Mouse (Mus musculus): ENCODE data around the gene Foxp4. TPM values are rescaled to one million over a fixed set of nuclear protein-coding genes. Genes with fewer than 3 reads are reported as not detected.

Foxp4 gene
- polyA plus RNA-seq, 1 experiment from 2014 or later = 43.3 TPM

DNA sequence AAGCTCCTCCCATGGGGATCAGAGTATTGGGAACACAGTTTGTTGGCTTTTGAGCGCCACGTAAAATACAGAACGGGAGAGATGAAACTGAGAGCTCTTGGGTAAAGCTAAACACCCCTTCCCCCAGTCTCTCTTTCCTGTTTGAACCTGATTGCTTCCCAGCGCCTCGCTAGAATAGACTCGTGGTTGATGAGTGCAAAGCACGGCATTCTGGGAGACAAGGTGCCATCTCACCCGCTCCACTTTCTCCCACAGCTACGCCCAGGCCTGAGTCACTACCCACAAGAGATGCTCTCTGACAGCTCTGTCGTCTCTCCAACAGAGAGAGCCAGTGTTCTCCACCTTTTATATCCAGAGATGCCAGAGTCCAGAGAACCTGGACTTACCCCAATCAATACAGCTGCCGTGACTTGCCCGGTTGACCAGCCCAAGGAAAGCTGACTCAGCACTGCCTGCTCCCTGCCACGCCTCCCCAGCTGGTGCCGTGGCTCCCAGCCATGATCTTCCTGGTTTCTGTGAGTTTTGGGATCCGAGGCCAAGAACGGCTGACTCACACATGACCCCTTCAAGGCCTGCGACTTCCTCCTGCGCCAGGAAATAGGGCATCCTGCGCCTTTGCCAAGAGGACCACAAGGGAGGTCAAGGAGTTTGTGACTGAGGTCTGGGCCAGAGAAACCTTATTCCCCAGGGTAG is 82.4 kb downstream of the Foxp4 start:
- no peak overlapping the region for H3K27ac ChIP-seq
- 0 out of 2 replicates have a peak, but pooled peaks cover 3% of the 10 kb centered on the region for H3K27me3 ChIP-seq (replicated peaks)
- ATAC-seq (replicated peaks) = no peak
- 81% methylated on average over 19 of the region's 19 CpGs for WGBS
- no peak overlapping the region for H3K4me3 ChIP-seq
- H3K9ac ChIP-seq = no peak overlapping the region
- no peaks in the 10 kb centered on the region for H3K9me3 ChIP-seq
- H3K36me3 ChIP-seq (replicated peaks) = no peaks in the 10 kb centered on the region
- no peaks in the 10 kb centered on the region for H3K4me1 ChIP-seq
- H3K4me2 ChIP-seq = no peak overlapping the region

- ATAC-seq (replicated peaks) = no peak
Measured at GRCm38 (mm10) chr17:47841521-47841920, 82.9 kb downstream of the Foxp4 start.

GRCm38 (mm10) chr17:47837808-47838207 is 86.6 kb downstream of the Foxp4 start:
- no peaks in the 10 kb centered on the region for H3K36me3 ChIP-seq (replicated peaks)
- no peak overlapping the region for H3K4me3 ChIP-seq
- WGBS = 53% methylated on average over 6 of the region's 6 CpGs
- no peak overlapping the region for H3K27ac ChIP-seq
- H3K4me1 ChIP-seq = peaks cover 15% of the 10 kb centered on the region
- no peak overlapping the region for H3K4me2 ChIP-seq
- no peak overlapping the region for H3K9ac ChIP-seq
- ATAC-seq (replicated peaks) = no peak
- H3K9me3 ChIP-seq = no peaks in the 10 kb centered on the region
- peaks cover 33% of the 10 kb centered on the region for H3K27me3 ChIP-seq (replicated peaks)

More at GRCm38 (mm10) chr17:47841521-47841920, 82.9 kb downstream of the Foxp4 start:
- H3K9me3 ChIP-seq = no peaks in the 10 kb centered on the region
- H3K9ac ChIP-seq = no peak overlapping the region
- H3K27ac ChIP-seq = no peak overlapping the region
- no peaks in the 10 kb centered on the region for H3K36me3 ChIP-seq (replicated peaks)
- H3K4me2 ChIP-seq = no peak overlapping the region
- H3K4me3 ChIP-seq = no peak overlapping the region
- no peaks in the 10 kb centered on the region for H3K4me1 ChIP-seq
- 0 out of 2 replicates have a peak, but pooled peaks cover 3% of the 10 kb centered on the region for H3K27me3 ChIP-seq (replicated peaks)
- WGBS = 83% methylated on average over 8 of the region's 8 CpGs

DNA sequence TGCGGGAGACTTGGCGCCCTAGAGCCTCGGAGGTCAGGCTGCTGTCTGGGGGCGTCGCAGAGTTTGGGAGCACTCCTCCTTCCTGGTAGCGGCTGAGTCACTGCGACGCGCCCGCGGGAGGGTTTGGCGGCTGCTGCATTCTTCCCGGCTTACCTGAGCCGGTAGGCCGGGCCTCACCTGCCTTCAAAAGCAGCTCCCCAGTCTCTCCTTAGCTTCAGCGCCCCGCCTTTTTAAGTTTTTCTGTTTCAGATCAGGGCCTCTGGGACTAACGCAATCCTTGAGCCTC is 90.0 kb downstream of the Foxp4 start, which contains the start of gene Mdfi:
TSS of gene Mdfi (minus strand) at position 210 of the 286 bp plus-strand sequence.
- Histone ChIP-seq H3K4me1 (peaks cover 31% of the 10 kb centered on the region), H3K4me3 (peak within 1 kb of the TSS; percentile 53), H3K9ac (no peak within 1 kb of the TSS; the same call in 1 of the 2 replicates), H3K27me3 (replicated peaks) (peaks cover 46% of the 10 kb centered on the region), H3K9me3 (no peaks in the 10 kb centered on the region), H3K27ac (no peak within 1 kb of the TSS), H3K36me3 (replicated peaks) (no peaks in the 10 kb centered on the region), H3K4me2 (peak within 1 kb of the TSS; percentile 99)
- WGBS = 5% methylated on average over 18 of the region's 18 CpGs
- no peak for ATAC-seq (replicated peaks)

- Histone ChIP-seq H3K27me3 (replicated peaks) (peaks cover 46% of the 10 kb centered on the region), H3K4me3 (peak overlapping the region; percentile 53), H3K27ac (no peak overlapping the region), H3K9me3 (no peaks in the 10 kb centered on the region), H3K4me1 (peaks cover 31% of the 10 kb centered on the region), H3K4me2 (peak overlapping the region; percentile 99), H3K9ac (peak overlapping the region; percentile 50; the same call in 1 of the 2 replicates), H3K36me3 (replicated peaks) (no peaks in the 10 kb centered on the region)
- ATAC-seq (replicated peaks) = no peak
- WGBS = 1% methylated on average over 45 of the region's 45 CpGs
Measured at GRCm38 (mm10) chr17:47833628-47834481, 90.6 kb downstream of the Foxp4 start.

- Histone ChIP-seq H3K27me3 (replicated peaks) (peaks cover 43% of the 10 kb centered on the region), H3K4me1 (peaks cover 31% of the 10 kb centered on the region), H3K9me3 (no peaks in the 10 kb centered on the region), H3K4me2 (peak overlapping the region; percentile 99), H3K27ac (no peak overlapping the region), H3K4me3 (peak overlapping the region; percentile 53), H3K9ac (peak overlapping the region; percentile 50), H3K36me3 (replicated peaks) (no peaks in the 10 kb centered on the region)
- peak; percentile 63 for ATAC-seq (replicated peaks)
- WGBS = under 1% methylated on average over 42 of the region's 45 CpGs
Measured at GRCm38 (mm10) chr17:47833029-47833627, 91.3 kb downstream of the Foxp4 start.

GRCm38 (mm10) chr17:47832501-47833028 is 91.9 kb downstream of the Foxp4 start:
- peak overlapping the region; percentile 53 for H3K4me3 ChIP-seq
- peaks cover 43% of the 10 kb centered on the region for H3K27me3 ChIP-seq (replicated peaks)
- ATAC-seq (replicated peaks) = peak; percentile 57
- H3K9ac ChIP-seq = peak overlapping the region; percentile 50
- peak overlapping the region; percentile 99 for H3K4me2 ChIP-seq
- 2% methylated on average over 17 of the region's 17 CpGs for WGBS
- H3K4me1 ChIP-seq = peaks cover 31% of the 10 kb centered on the region
- no peaks in the 10 kb centered on the region for H3K9me3 ChIP-seq
- H3K36me3 ChIP-seq (replicated peaks) = no peaks in the 10 kb centered on the region
- H3K27ac ChIP-seq = no peak overlapping the region

DNA sequence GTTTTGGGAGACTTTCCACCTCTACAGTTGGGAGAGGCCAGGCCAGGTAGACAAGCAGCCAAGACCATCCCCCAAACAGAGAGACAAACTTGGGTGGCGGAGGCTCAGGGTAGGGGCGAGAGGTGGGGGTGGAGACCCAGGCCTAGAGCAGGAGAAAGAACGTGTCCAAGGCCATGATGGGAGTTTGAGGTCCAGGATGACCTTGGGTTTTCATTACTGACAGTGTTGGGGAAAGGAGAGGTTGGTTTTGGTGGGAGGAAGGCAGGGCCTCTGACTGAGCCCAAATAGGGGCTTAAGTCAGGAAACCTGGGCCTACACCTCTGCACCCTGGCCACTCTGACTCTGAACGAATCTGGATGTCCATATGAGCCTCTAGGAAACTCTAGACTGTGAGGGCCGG is 92.7 kb downstream of the Foxp4 start:
- H3K27me3 ChIP-seq (replicated peaks) = peaks cover 43% of the 10 kb centered on the region
- H3K27ac ChIP-seq = no peak overlapping the region
- no peak overlapping the region for H3K4me3 ChIP-seq
- H3K9me3 ChIP-seq = no peaks in the 10 kb centered on the region
- H3K4me1 ChIP-seq = peaks cover 31% of the 10 kb centered on the region
- no peaks in the 10 kb centered on the region for H3K36me3 ChIP-seq (replicated peaks)
- H3K4me2 ChIP-seq = peak overlapping the region; percentile 99
- no peak overlapping the region for H3K9ac ChIP-seq
- WGBS = 51% methylated on average over 5 of the region's 5 CpGs
- ATAC-seq (replicated peaks) = 0 out of 2 replicates have a peak, but pooled peaks have one; percentile 4

- H3K9ac ChIP-seq = no peak overlapping the region
- 5% methylated on average over 9 of the region's 9 CpGs for WGBS
- H3K27me3 ChIP-seq (replicated peaks) = peaks cover 43% of the 10 kb centered on the region
- peaks cover 31% of the 10 kb centered on the region for H3K4me1 ChIP-seq
- no peak overlapping the region for H3K4me3 ChIP-seq
- H3K9me3 ChIP-seq = no peaks in the 10 kb centered on the region
- H3K27ac ChIP-seq = no peak overlapping the region
- peak overlapping the region; percentile 99; the same call in 1 of the 2 replicates for H3K4me2 ChIP-seq
- no peak for ATAC-seq (replicated peaks)
- H3K36me3 ChIP-seq (replicated peaks) = no peaks in the 10 kb centered on the region
Measured at GRCm38 (mm10) chr17:47831161-47831560, 93.3 kb downstream of the Foxp4 start.

- Histone ChIP-seq H3K4me2 (no peak overlapping the region), H3K36me3 (replicated peaks) (no peaks in the 10 kb centered on the region), H3K4me3 (no peak overlapping the region), H3K27ac (no peak overlapping the region), H3K27me3 (replicated peaks) (no peaks in the 10 kb centered on the region), H3K4me1 (no peaks in the 10 kb centered on the region), H3K9me3 (no peaks in the 10 kb centered on the region), H3K9ac (no peak overlapping the region)
- 76% methylated on average over 8 of the region's 8 CpGs for whole genome bisulfite sequencing
- ATAC-seq (replicated peaks) = no peak
Measured at GRCm38 (mm10) chr17:47821339-47821738, 103.1 kb downstream of the Foxp4 start.

DNA sequence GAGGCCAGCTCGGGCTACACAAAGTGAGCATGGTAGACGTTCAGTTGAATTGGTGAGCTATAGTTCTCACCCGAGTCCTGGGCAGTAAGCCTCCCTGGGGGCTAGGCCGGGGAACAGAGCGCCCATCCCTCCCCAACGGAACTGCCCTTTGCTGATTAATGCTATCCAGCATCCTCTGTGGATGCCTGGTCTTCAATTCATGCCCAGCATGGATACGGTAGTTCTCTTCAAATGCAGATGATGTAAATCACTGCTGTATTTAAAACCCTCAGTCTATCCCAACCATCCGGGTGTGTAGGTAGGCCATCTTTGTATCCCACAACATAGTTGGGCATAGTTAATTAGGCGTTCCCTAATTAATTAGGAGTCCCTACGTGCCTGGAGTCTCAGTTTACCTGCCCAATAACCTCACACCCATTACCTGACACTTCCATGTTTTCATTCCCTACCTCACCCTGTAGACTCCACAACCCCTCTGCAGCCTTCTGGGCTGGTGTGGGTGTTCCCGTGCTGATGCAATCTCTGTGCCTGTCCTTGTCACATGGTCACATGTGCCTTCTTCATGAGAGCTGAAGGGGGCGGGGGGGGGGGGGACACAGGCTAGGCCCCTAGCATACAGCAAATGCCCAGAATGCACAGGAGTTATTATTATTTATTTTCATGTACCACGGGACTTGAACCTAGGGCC is 106.3 kb downstream of the Foxp4 start:
- Histone ChIP-seq H3K27me3 (replicated peaks) (no peaks in the 10 kb centered on the region), H3K4me2 (no peak overlapping the region), H3K9ac (no peak overlapping the region), H3K4me1 (0 out of 2 replicates have a peak, but pooled peaks cover 8% of the 10 kb centered on the region), H3K27ac (no peak overlapping the region), H3K9me3 (no peaks in the 10 kb centered on the region), H3K36me3 (replicated peaks) (no peaks in the 10 kb centered on the region), H3K4me3 (no peak overlapping the region)
- WGBS = 81% methylated on average over 13 of the region's 13 CpGs
- no peak for ATAC-seq (replicated peaks)

All from midbrain, embryonic 15.5 days (tissue).